Mouse (Mus musculus) bone marrow macrophage, adult 2 months (primary cell): ENCODE measurements around the gene Ergic2.
A peak's percentile ranks its signal among the peaks of the same experiment; 100 is the strongest.

Experiments
- CTCF ChIP-seq: IDR thresholded peaks from 2 replicates; pipeline ENCODE4 v1.5.1; 2012; ENCODE audit warnings: low read depth, mild to moderate bottlenecking, low read length, moderate library complexity
- POLR2A ChIP-seq: IDR thresholded peaks from 2 replicates; pipeline ENCODE4 v1.6.1; 2012; ENCODE audit warnings: mild to moderate bottlenecking, low read depth, low read length, borderline replicate concordance

DNA sequence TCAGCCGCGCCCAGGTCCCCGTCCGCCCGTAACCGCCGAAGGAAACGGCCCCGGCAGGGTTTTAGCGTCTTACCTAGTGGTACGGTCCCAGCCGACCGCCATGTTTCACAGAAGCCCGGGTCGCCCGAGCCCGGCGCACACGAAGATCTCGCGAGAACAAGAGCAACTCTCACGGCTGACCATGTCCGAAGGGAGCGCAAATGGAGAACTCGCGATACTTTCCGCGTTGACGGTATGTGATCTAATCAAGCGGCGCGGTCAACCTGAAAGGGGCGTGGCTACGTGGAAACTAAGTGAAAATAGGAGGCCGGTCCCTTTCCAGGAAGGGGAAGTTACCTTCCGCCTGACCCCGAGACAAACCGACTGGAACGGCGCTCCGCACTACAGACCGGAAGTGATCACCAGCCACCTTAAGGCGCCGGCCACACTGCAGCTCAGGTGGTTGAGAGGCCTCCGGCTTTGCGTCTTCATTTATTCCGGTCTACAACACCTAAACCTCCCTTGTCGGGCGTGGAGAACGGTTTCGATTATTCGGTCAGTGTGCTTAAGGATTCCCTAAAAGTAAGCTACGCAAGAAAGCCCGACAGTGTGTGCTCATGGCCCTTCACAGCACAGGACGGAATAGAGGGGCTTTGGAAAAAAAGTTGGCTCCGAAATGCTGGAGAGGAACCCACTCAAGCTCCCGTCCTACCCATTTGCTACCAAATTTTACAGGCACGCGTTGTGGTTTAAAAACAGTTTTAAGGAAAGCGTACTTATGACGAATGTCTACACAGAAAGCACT lies at the start of gene Ergic2:
- TF ChIP-seq POLR2A: peak; percentile 83; the same call in 1 of the 2 replicates
- no peak for TF ChIP-seq CTCF
